Mouse (Mus musculus) lung, embryonic 14.5 days (tissue): ENCODE results near the gene Abhd17a. TPM values are rescaled to one million over a fixed set of nuclear protein-coding genes. Genes with fewer than 3 reads are reported as not detected.
A peak's percentile ranks its signal among the peaks of the same experiment; 100 is the strongest.

ENCODE experiments used
- ATAC-seq: fragments of 200-750 bp; cut with Nextera tagmentation; 2 replicates; pipeline ENCODE4 v1.8.0; 2017; ENCODE audit warnings: mild to moderate bottlenecking, moderate TSS enrichment, moderate library complexity; ENCODE audit not compliant: insufficient read depth
- DNase-seq: peaks from one replicate; pipeline ENCODE4 v3.0.0-alpha.2; 2015
- H3K27ac ChIP-seq: fragments of 300-500 bp; sonication (generic); 2 replicates; pipeline ENCODE4 v1.5.1; 2014; ENCODE audit warnings: low read depth, mild to moderate bottlenecking, moderate library complexity
- H3K27me3 ChIP-seq: fragments of 300-500 bp; sonication (generic); 2 replicates; pipeline ENCODE4 v1.6.1; 2014; ENCODE audit warnings: low read length, control low read depth; ENCODE audit not compliant: insufficient read depth
- H3K36me3 ChIP-seq: fragments of 300-500 bp; sonication (generic); 2 replicates; pipeline ENCODE4 v1.6.1; 2014; ENCODE audit warnings: control low read depth; ENCODE audit not compliant: insufficient read depth
- H3K4me1 ChIP-seq: fragments of 300-500 bp; sonication (generic); 2 replicates; pipeline ENCODE4 v1.6.1; 2014; ENCODE audit warnings: antibody characterized with exemption, control low read depth; ENCODE audit not compliant: insufficient read depth
- H3K4me2 ChIP-seq: fragments of 300-500 bp; sonication (generic); 2 replicates; pipeline ENCODE4 v1.6.1; 2014; ENCODE audit warnings: mild to moderate bottlenecking
- H3K4me3 ChIP-seq: fragments of 300-500 bp; sonication (generic); 2 replicates; pipeline ENCODE4 v1.5.1; 2014; ENCODE audit warnings: low read depth, low read length
- H3K9ac ChIP-seq: fragments of 300-500 bp; sonication (generic); 2 replicates; pipeline ENCODE4 v1.6.1; 2014
- H3K9me3 ChIP-seq: fragments of 300-500 bp; sonication (generic); 2 replicates; pipeline ENCODE4 v1.6.1; 2016; ENCODE audit warnings: low read depth, low read length, control low read depth
- CTCF ChIP-seq: IDR thresholded peaks from 2 replicates; pipeline ENCODE4 v1.5.1; 2016; ENCODE audit warnings: antibody characterized with exemption, low read depth
- WGBS: fragments of 180-500 bp; shearing (Covaris S2); extraction: QIAGEN DNeasy Blood & Tissue Kit; methylation state at CpG from one replicate; pipeline ENCODE4 v1.1.7; 2014; 5-methylcytosine and 5-hydroxymethylcytosine counted together
- polyA plus RNA-seq: library from polyadenylated mRNA; unstranded; fragments of >200 nt; fragmentation: Nextera tagmentation; extraction: Ambion mirVana; gene quantifications from 2 replicates; pipeline ENCODE4 v1.2.1, GENCODE M21; 2014

Abhd17a gene
- polyA plus RNA-seq, 1 experiment from 2014 or later: 153 TPM

GRCm38 (mm10) chr10:80602698-80603325 is 12.7 kb upstream of the Abhd17a start, which contains the start of the genes Scamp4 and Adat3:
Scamp4 (plus strand) TSS chr10:80602872.
Adat3 (plus strand) TSS chr10:80602880.
- H3K4me1 ChIP-seq: peaks cover 10% of the 10 kb centered on the region
- no peaks in the 10 kb centered on the region for H3K9me3 ChIP-seq
- TF ChIP-seq CTCF: no peak
- peak within 1 kb of the TSS; percentile 62 for H3K9ac ChIP-seq
- H3K4me3 ChIP-seq: peak within 1 kb of the TSS; percentile 68
- peak; percentile 95 for ATAC-seq
- WGBS: under 1% methylated on average over 50 of the region's 54 CpGs
- peak within 1 kb of the TSS; percentile 85 for H3K4me2 ChIP-seq
- peaks cover 20% of the 10 kb centered on the region for H3K36me3 ChIP-seq
- DNase-seq: peak; percentile 98
- H3K27ac ChIP-seq: peak within 1 kb of the TSS; percentile 74
- H3K27me3 ChIP-seq: no peaks in the 10 kb centered on the region

- TF ChIP-seq CTCF: no peak
- Histone ChIP-seq H3K4me1 (no peaks in the 10 kb centered on the region), H3K27me3 (no peaks in the 10 kb centered on the region), H3K4me3 (no peak overlapping the region), H3K27ac (no peak overlapping the region), H3K9ac (no peak overlapping the region; the same call in 1 of the 2 replicates), H3K9me3 (no peaks in the 10 kb centered on the region), H3K36me3 (no peaks in the 10 kb centered on the region), H3K4me2 (no peak overlapping the region)
- no peak for ATAC-seq
- WGBS: 41% methylated on average over 4 of the region's 4 CpGs
- DNase-seq: no peak
Observed at GRCm38 (mm10) chr10:80596318-80596717, 6.2 kb upstream of the Abhd17a start.

- DNase-seq (no peak), ATAC-seq (no peak)
- Histone ChIP-seq H3K9me3 (no peaks in the 10 kb centered on the region), H3K9ac (peak overlapping the region; percentile 83), H3K4me2 (peak overlapping the region; percentile 70), H3K36me3 (peaks cover 20% of the 10 kb centered on the region; the same call in 1 of the 2 replicates), H3K4me3 (peak overlapping the region; percentile 93), H3K4me1 (peaks cover 5% of the 10 kb centered on the region; the same call in 1 of the 2 replicates), H3K27me3 (no peaks in the 10 kb centered on the region), H3K27ac (peak overlapping the region; percentile 56; the same call in 1 of the 2 replicates)
- WGBS: 12% methylated on average over 12 of the region's 12 CpGs
- TF ChIP-seq CTCF: no peak
Observed at GRCm38 (mm10) chr10:80589127-80589878, 838 bp downstream of the Abhd17a start.

- 49% methylated on average over 4 of the region's 4 CpGs for WGBS
- peak overlapping the region; percentile 49 for H3K4me2 ChIP-seq
- peaks cover 5% of the 10 kb centered on the region; the same call in 1 of the 2 replicates for H3K4me1 ChIP-seq
- DNase-seq (peak; percentile 65), ATAC-seq (no peak)
- no peaks in the 10 kb centered on the region for H3K27me3 ChIP-seq
- peaks cover 39% of the 10 kb centered on the region for H3K36me3 ChIP-seq
- H3K4me3 ChIP-seq: peak overlapping the region; percentile 16
- peak overlapping the region; percentile 82 for H3K27ac ChIP-seq
- H3K9me3 ChIP-seq: no peaks in the 10 kb centered on the region
- no peak for TF ChIP-seq CTCF
- peak overlapping the region; percentile 40 for H3K9ac ChIP-seq
Observed at GRCm38 (mm10) chr10:80587305-80587657, 2.9 kb downstream of the Abhd17a start.

- Histone ChIP-seq H3K4me1 (peaks cover 5% of the 10 kb centered on the region; the same call in 1 of the 2 replicates), H3K4me3 (peak overlapping the region; percentile 16), H3K9me3 (no peaks in the 10 kb centered on the region), H3K36me3 (peaks cover 40% of the 10 kb centered on the region), H3K4me2 (peak overlapping the region; percentile 49), H3K9ac (peak overlapping the region; percentile 40), H3K27me3 (no peaks in the 10 kb centered on the region), H3K27ac (peak overlapping the region; percentile 82)
- 92% methylated on average over 48 of the region's 51 CpGs for WGBS
- DNase-seq: no peak
- TF ChIP-seq CTCF: no peak
- no peak for ATAC-seq
Observed at GRCm38 (mm10) chr10:80586407-80587304, 3.5 kb downstream of the Abhd17a start.

GRCm38 (mm10) chr10:80585581-80585980 is 4.6 kb downstream of the Abhd17a start:
- no peak for ATAC-seq
- Histone ChIP-seq H3K36me3 (peaks cover 40% of the 10 kb centered on the region), H3K9me3 (no peaks in the 10 kb centered on the region), H3K4me2 (peak overlapping the region; percentile 49), H3K9ac (no peak overlapping the region), H3K27me3 (no peaks in the 10 kb centered on the region), H3K4me1 (peaks cover 5% of the 10 kb centered on the region; the same call in 1 of the 2 replicates), H3K27ac (no peak overlapping the region), H3K4me3 (peak overlapping the region; percentile 9; the same call in 1 of the 2 replicates)
- no peak for TF ChIP-seq CTCF
- WGBS: 90% methylated on average over 8 of the region's 8 CpGs
- no peak for DNase-seq
